Mouse (Mus musculus) hindbrain, postnatal 0 days (tissue): ENCODE data around the gene Aldh1l1. TPM values are rescaled to one million over a fixed set of nuclear protein-coding genes. Genes with fewer than 3 reads are reported as not detected.
A peak's percentile ranks its signal among the peaks of the same experiment; 100 is the strongest.

Experiments used
- ATAC-seq: fragments of 200-750 bp; cut with Nextera tagmentation; 2 replicates; pipeline ENCODE4 v1.8.0; 2017; ENCODE audit warnings: mild to moderate bottlenecking, moderate TSS enrichment, moderate library complexity
- DNase-seq: peaks from one replicate; pipeline ENCODE4 v3.0.0-alpha.2; 2015; ENCODE audit warnings: low spot score
- H3K27ac ChIP-seq: fragments of 300-500 bp; sonication (generic); 2 replicates; pipeline ENCODE4 v1.5.1; 2014; ENCODE audit warnings: mild to moderate bottlenecking
- H3K27me3 ChIP-seq: fragments of 300-500 bp; sonication (generic); 2 replicates; pipeline ENCODE4 v1.6.1; 2014; ENCODE audit warnings: low read length, mixed read lengths; ENCODE audit not compliant: insufficient read depth
- H3K36me3 ChIP-seq: fragments of 300-500 bp; sonication (generic); 2 replicates; pipeline ENCODE4 v1.6.1; 2014; ENCODE audit warnings: low read length, mixed read lengths; ENCODE audit not compliant: insufficient read depth
- H3K4me1 ChIP-seq: fragments of 300-500 bp; sonication (generic); 2 replicates; pipeline ENCODE4 v1.6.1; 2014; ENCODE audit warnings: antibody characterized with exemption, low read length, mixed read lengths; ENCODE audit not compliant: insufficient read depth
- H3K4me2 ChIP-seq: fragments of 300-500 bp; sonication (generic); 2 replicates; pipeline ENCODE4 v1.6.1; 2014; ENCODE audit warnings: low read depth, mild to moderate bottlenecking, low read length, moderate library complexity, mixed read lengths
- H3K4me3 ChIP-seq: fragments of 300-500 bp; sonication (generic); 2 replicates; pipeline ENCODE4 v1.5.1; 2014; ENCODE audit warnings: low read length
- H3K9ac ChIP-seq: fragments of 300-500 bp; sonication (generic); replicated peaks from 2 replicates; pipeline ENCODE4 v1.6.1; 2014; ENCODE audit warnings: mild to moderate bottlenecking, low read length, moderate library complexity, mixed read lengths
- H3K9me3 ChIP-seq: fragments of 300-500 bp; sonication (generic); 2 replicates; pipeline ENCODE4 v1.6.1; 2016; ENCODE audit warnings: low read length, mixed read lengths
- CTCF ChIP-seq: IDR thresholded peaks from 2 replicates; pipeline ENCODE4 v1.5.1; 2016; ENCODE audit warnings: antibody characterized with exemption, control low read depth, low read depth
- WGBS: fragments of 180-500 bp; shearing (Covaris S2); extraction: QIAGEN DNeasy Blood & Tissue Kit; methylation state at CpG from one replicate; pipeline ENCODE4 v1.1.7; 2014; 5-methylcytosine and 5-hydroxymethylcytosine counted together
- polyA plus RNA-seq: library from polyadenylated mRNA; unstranded; fragments of >200 nt; fragmentation: Nextera tagmentation; extraction: Ambion mirVana; gene quantifications from 2 replicates; pipeline ENCODE4 v1.2.1, GENCODE M21; 2015
- total RNA-seq: library from RNA; depleted of rRNA; stranded (reverse); fragments of >200 nt; gene quantifications from 2 replicates; pipeline ENCODE4 v1.2.3, GENCODE M21; 2014

Gene Aldh1l1
- total and polyA plus RNA-seq, 2 experiments from 2014 or later, result 131 to 168 TPM

- no peaks in the 10 kb centered on the region for H3K36me3 ChIP-seq
- no peak overlapping the region for H3K4me3 ChIP-seq
- no peaks in the 10 kb centered on the region for H3K9me3 ChIP-seq
- no peaks in the 10 kb centered on the region for H3K27me3 ChIP-seq
- H3K27ac ChIP-seq, result no peak overlapping the region
- no peak for TF ChIP-seq CTCF
- peaks cover 6% of the 10 kb centered on the region for H3K4me1 ChIP-seq
- WGBS, result 84% methylated on average over 6 of the region's 6 CpGs
- no peak overlapping the region for H3K9ac ChIP-seq
- ATAC-seq (no peak), DNase-seq (no peak)
- H3K4me2 ChIP-seq, result no peak overlapping the region
Measured at GRCm38 (mm10) chr6:90557829-90558693, 71.8 kb downstream of the Aldh1l1 start.

GRCm38 (mm10) chr6:90560390-90561058, 74.3 kb downstream of the Aldh1l1 start:
- Histone ChIP-seq H3K27ac (peak overlapping the region; percentile 52), H3K27me3 (no peaks in the 10 kb centered on the region), H3K36me3 (no peaks in the 10 kb centered on the region), H3K9ac (no peak overlapping the region), H3K4me2 (no peak overlapping the region), H3K4me1 (peaks cover 10% of the 10 kb centered on the region), H3K9me3 (no peaks in the 10 kb centered on the region), H3K4me3 (no peak overlapping the region)
- 81% methylated on average over 3 of the region's 3 CpGs for WGBS
- DNase-seq (no peak), ATAC-seq (no peak)
- no peak for TF ChIP-seq CTCF

- WGBS, result 22% methylated on average over 2 of the region's 2 CpGs
- no peaks in the 10 kb centered on the region for H3K27me3 ChIP-seq
- no peak overlapping the region for H3K4me3 ChIP-seq
- peak; percentile 56 for TF ChIP-seq CTCF
- H3K9me3 ChIP-seq, result no peaks in the 10 kb centered on the region
- peak; percentile 75 for ATAC-seq
- peaks cover 10% of the 10 kb centered on the region for H3K4me1 ChIP-seq
- H3K9ac ChIP-seq, result no peak overlapping the region
- H3K27ac ChIP-seq, result peak overlapping the region; percentile 52
- H3K36me3 ChIP-seq, result no peaks in the 10 kb centered on the region
- no peak overlapping the region for H3K4me2 ChIP-seq
- DNase-seq, result peak; percentile 70
Measured at GRCm38 (mm10) chr6:90561234-90561781, 75.1 kb downstream of the Aldh1l1 start.

- Histone ChIP-seq H3K4me3 (no peak overlapping the region), H3K9ac (no peak overlapping the region), H3K27ac (no peak overlapping the region), H3K27me3 (no peaks in the 10 kb centered on the region), H3K36me3 (no peaks in the 10 kb centered on the region), H3K4me2 (no peak overlapping the region), H3K9me3 (no peaks in the 10 kb centered on the region), H3K4me1 (peaks cover 10% of the 10 kb centered on the region; the same call in 1 of the 2 replicates)
- DNase-seq, result no peak
- 86% methylated on average over 9 of the region's 9 CpGs for WGBS
- ATAC-seq, result no peak
- no peak for TF ChIP-seq CTCF
Measured at GRCm38 (mm10) chr6:90564240-90564639, 78.0 kb downstream of the Aldh1l1 start.

- ATAC-seq, result no peak
- H3K4me2 ChIP-seq, result no peak overlapping the region
- 47% methylated on average over 13 of the region's 13 CpGs for WGBS
- H3K27me3 ChIP-seq, result no peaks in the 10 kb centered on the region
- no peak overlapping the region for H3K27ac ChIP-seq
- H3K4me3 ChIP-seq, result no peak overlapping the region
- H3K36me3 ChIP-seq, result no peaks in the 10 kb centered on the region
- peak; percentile 20 for DNase-seq
- peaks cover 10% of the 10 kb centered on the region; the same call in 1 of the 2 replicates for H3K4me1 ChIP-seq
- no peaks in the 10 kb centered on the region for H3K9me3 ChIP-seq
- no peak overlapping the region for H3K9ac ChIP-seq
- no peak for TF ChIP-seq CTCF
Measured at GRCm38 (mm10) chr6:90565357-90566215, 79.4 kb downstream of the Aldh1l1 start.

- DNase-seq, result no peak
- Histone ChIP-seq H3K4me1 (0 out of 2 replicates have a peak, but pooled peaks cover 5% of the 10 kb centered on the region), H3K27me3 (no peaks in the 10 kb centered on the region), H3K9ac (no peak overlapping the region), H3K4me3 (no peak overlapping the region), H3K36me3 (no peaks in the 10 kb centered on the region), H3K9me3 (no peaks in the 10 kb centered on the region), H3K4me2 (no peak overlapping the region), H3K27ac (no peak overlapping the region)
- TF ChIP-seq CTCF, result no peak
- ATAC-seq, result no peak
- WGBS, result 90% methylated on average over 3 of the region's 3 CpGs
Measured at GRCm38 (mm10) chr6:90567486-90567885, 81.3 kb downstream of the Aldh1l1 start.
